Mouse (Mus musculus): ENCODE data around the gene Pfkp. TPM values are rescaled to one million over a fixed set of nuclear protein-coding genes. Genes with fewer than 3 reads are reported as not detected.

Gene Pfkp
- total and polyA plus RNA-seq, 3 experiments, result 53.3 to 175 TPM; not detected in 1

GRCm38 (mm10) chr13:6643968-6644367 lies 4.6 kb downstream of the Pfkp start (continued):
- TF ChIP-seq USF2 (IDR thresholded peaks at IDR 0.05; ENCODE audit: borderline replicate concordance in 1 of 2, insufficient read depth in 1 of 2, low read depth in 1 of 2, low read length in 2 of 2), result no peak

GRCm38 (mm10) chr13:6643026-6643425 lies 5.6 kb downstream of the Pfkp start:
- Histone ChIP-seq H3K4me3 (ENCODE audit: control insufficient read depth in 1 of 2, insufficient read depth in 1 of 2, low read depth in 2 of 2, low read length in 2 of 2) (no peak overlapping the region), H3K27me3 (ENCODE audit: control insufficient read depth in 1 of 2, insufficient read depth in 2 of 2, low read length in 2 of 2) (no peaks in the 10 kb centered on the region), H3K36me3 (ENCODE audit: control insufficient read depth in 1 of 2, insufficient read depth in 2 of 2, low read length in 2 of 2) (peaks cover 2 to 53% of the 10 kb centered on the region in 2 experiments; a peak in 3 of 4 replicates), H3K9me3 (replicated peaks; ENCODE audit: insufficient read depth, low read length) (no peaks in the 10 kb centered on the region), H3K9ac (ENCODE audit: control insufficient read depth, low read depth, low read length, poor library complexity, severe bottlenecking) (no peak overlapping the region), H3K4me1 (ENCODE audit: control insufficient read depth in 1 of 2, insufficient read depth in 2 of 2, low read length in 2 of 2) (peaks cover 14 to 36% of the 10 kb centered on the region in 2 experiments), H3K27ac (ENCODE audit: control insufficient read depth, low read depth, low read length) (peak overlapping the region; percentile 72), H3K79me2 (ENCODE audit: control insufficient read depth, insufficient read depth, low read length, poor library complexity) (peaks cover 33% of the 10 kb centered on the region)
- TF ChIP-seq SMC3 (IDR thresholded peaks at IDR 0.05; ENCODE audit: low read depth, low read length) (no peak), RCOR1 (IDR thresholded peaks at IDR 0.05; ENCODE audit: low read depth, low read length) (no peak), POLR2AphosphoS2 (IDR thresholded peaks at IDR 0.05; ENCODE audit: low read length) (no peak), MYB (IDR thresholded peaks at IDR 0.05; ENCODE audit: low read depth, low read length) (no peak), TAL1 (IDR thresholded peaks at IDR 0.05; ENCODE audit: low read length) (no peak), SIN3A (IDR thresholded peaks at IDR 0.05; ENCODE audit: low read length) (no peak), KAT2A (conservative IDR thresholded peaks at IDR 0.05; ENCODE audit: low read depth, low read length) (no peak), ETS1 (IDR thresholded peaks at IDR 0.05; ENCODE audit: low read depth, low read length) (no peak), ZMIZ1 (IDR thresholded peaks at IDR 0.05; ENCODE audit: low read depth, low read length) (no peak), MAFK (IDR thresholded peaks at IDR 0.05; ENCODE audit: borderline replicate concordance, low read depth, low read length) (no peak), MAX (IDR thresholded peaks at IDR 0.05; ENCODE audit: low read length) (no peak), RAD21 (IDR thresholded peaks at IDR 0.05; ENCODE audit: low read depth, low read length) (no peak), POLR2AphosphoS5 (IDR thresholded peaks at IDR 0.05; ENCODE audit: borderline replicate concordance, low read depth, low read length) (no peak), USF2 (IDR thresholded peaks at IDR 0.05; ENCODE audit: borderline replicate concordance in 1 of 2, insufficient read depth in 1 of 2, low read depth in 1 of 2, low read length in 2 of 2) (no peak)
- no peak for DNase-seq (ENCODE audit: low read depth, low spot score)

DNA sequence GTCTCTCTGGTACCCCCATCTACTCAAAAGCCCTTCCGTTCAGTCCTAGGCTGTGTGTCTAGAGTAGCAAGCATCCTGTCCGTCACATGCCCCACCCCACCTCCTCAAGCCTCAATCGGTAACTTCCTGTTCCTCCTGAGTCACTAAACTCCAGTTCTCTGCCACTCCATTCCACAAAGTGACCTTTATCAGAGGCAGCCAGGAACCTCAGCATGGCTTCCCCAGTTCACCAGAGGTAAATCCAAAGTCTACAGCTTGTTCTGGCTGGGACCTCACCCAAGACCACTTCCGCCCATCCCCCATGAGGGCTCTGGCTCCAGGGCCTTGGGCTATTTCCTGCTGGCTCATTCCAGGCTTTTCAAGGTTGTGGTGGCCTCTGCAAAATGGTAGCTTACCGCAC lies 6.1 kb downstream of the Pfkp start:
- Histone ChIP-seq H3K27me3 (ENCODE audit: control insufficient read depth in 1 of 2, insufficient read depth in 2 of 2, low read length in 2 of 2) (no peaks in the 10 kb centered on the region), H3K4me3 (ENCODE audit: control insufficient read depth in 1 of 2, insufficient read depth in 1 of 2, low read depth in 2 of 2, low read length in 2 of 2) (no peak overlapping the region), H3K9me3 (replicated peaks; ENCODE audit: insufficient read depth, low read length) (no peaks in the 10 kb centered on the region), H3K36me3 (ENCODE audit: control insufficient read depth in 1 of 2, insufficient read depth in 2 of 2, low read length in 2 of 2) (peaks cover 2 to 58% of the 10 kb centered on the region in 2 experiments; a peak in 3 of 4 replicates), H3K79me2 (ENCODE audit: control insufficient read depth, insufficient read depth, low read length, poor library complexity) (peaks cover 27% of the 10 kb centered on the region), H3K4me1 (ENCODE audit: control insufficient read depth in 1 of 2, insufficient read depth in 2 of 2, low read length in 2 of 2) (peaks cover 18 to 42% of the 10 kb centered on the region in 2 experiments), H3K9ac (ENCODE audit: control insufficient read depth, low read depth, low read length, poor library complexity, severe bottlenecking) (no peak overlapping the region), H3K27ac (ENCODE audit: control insufficient read depth, low read depth, low read length) (peak overlapping the region; percentile 72)
- peak; percentile 84 for DNase-seq (ENCODE audit: low read depth, low spot score)
- TF ChIP-seq CHD1 (IDR thresholded peaks at IDR 0.05; ENCODE audit: low read depth, low read length) (no peak), ZNF384 (IDR thresholded peaks at IDR 0.05; ENCODE audit: low read depth, low read length) (no peak), NELFE (IDR thresholded peaks at IDR 0.05; ENCODE audit: low read depth, low read length) (no peak), MYC (IDR thresholded peaks at IDR 0.05; ENCODE audit: low read depth, low read length) (no peak), TCF12 (IDR thresholded peaks at IDR 0.05; ENCODE audit: low read depth, low read length) (peak; percentile 81), ETS1 (IDR thresholded peaks at IDR 0.05; ENCODE audit: low read depth, low read length) (peak; percentile 50; the same call in 1 of the 2 replicates), MYB (IDR thresholded peaks at IDR 0.05; ENCODE audit: low read depth, low read length) (no peak), GATA1 (IDR thresholded peaks at IDR 0.05; ENCODE audit: low read depth, low read length) (peak; percentile 57), CHD2 (IDR thresholded peaks at IDR 0.05; ENCODE audit: low read length) (peak; percentile 27; the same call in 1 of the 2 replicates), USF1 (IDR thresholded peaks at IDR 0.05; ENCODE audit: low read depth, low read length) (peak; percentile 72), JUND (IDR thresholded peaks at IDR 0.05; ENCODE audit: low read depth, low read length) (no peak), SIN3A (IDR thresholded peaks at IDR 0.05; ENCODE audit: low read length) (peak; percentile 25; the same call in 1 of the 2 replicates), MAZ (IDR thresholded peaks at IDR 0.05; ENCODE audit: low read depth, low read length) (no peak), BHLHE40 (IDR thresholded peaks at IDR 0.05; ENCODE audit: borderline replicate concordance, low read depth, low read length) (no peak), MAFK (IDR thresholded peaks at IDR 0.05; ENCODE audit: borderline replicate concordance, low read depth, low read length) (no peak), ZMIZ1 (IDR thresholded peaks at IDR 0.05; ENCODE audit: low read depth, low read length) (no peak), MAX (IDR thresholded peaks at IDR 0.05; ENCODE audit: low read length) (peak; percentile 35; the same call in 1 of the 2 replicates), TAL1 (IDR thresholded peaks at IDR 0.05; ENCODE audit: low read length) (peak; percentile 93), RCOR1 (IDR thresholded peaks at IDR 0.05; ENCODE audit: low read depth, low read length) (peak; percentile 65), ELF1 (IDR thresholded peaks at IDR 0.05; ENCODE audit: low read depth, low read length) (0 out of 2 replicates have a peak, but pooled peaks have one; percentile 16), CTCF (IDR thresholded peaks at IDR 0.05 in 2 of 3, conservative IDR thresholded peaks at IDR 0.05 in 1 of 3; ENCODE audit: control insufficient read depth in 1 of 3, insufficient read depth in 1 of 3, low read depth in 2 of 3, low read length in 3 of 3, poor library complexity in 1 of 3, severe bottlenecking in 1 of 3) (no peak), HCFC1 (IDR thresholded peaks at IDR 0.05; ENCODE audit: low read depth, low read length) (0 out of 2 replicates have a peak, but pooled peaks have one; percentile 17)
